Mouse (Mus musculus) olfactory bulb, adult 2 months (tissue): ENCODE results near the gene Tmem246.

Source experiments
- CTCF ChIP-seq: fragments of 200-500 bp; IDR thresholded peaks from 2 replicates; pipeline ENCODE4 v1.5.1; 2012; ENCODE audit warnings: low read depth, mild to moderate bottlenecking, low read length, moderate library complexity; ENCODE audit not compliant: insufficient read depth
- POLR2A ChIP-seq: fragments of 200-500 bp; IDR thresholded peaks from 2 replicates; pipeline ENCODE4 v1.6.1; 2012; ENCODE audit warnings: mild to moderate bottlenecking, low read depth, low read length, moderate library complexity; ENCODE audit not compliant: insufficient read depth

DNA sequence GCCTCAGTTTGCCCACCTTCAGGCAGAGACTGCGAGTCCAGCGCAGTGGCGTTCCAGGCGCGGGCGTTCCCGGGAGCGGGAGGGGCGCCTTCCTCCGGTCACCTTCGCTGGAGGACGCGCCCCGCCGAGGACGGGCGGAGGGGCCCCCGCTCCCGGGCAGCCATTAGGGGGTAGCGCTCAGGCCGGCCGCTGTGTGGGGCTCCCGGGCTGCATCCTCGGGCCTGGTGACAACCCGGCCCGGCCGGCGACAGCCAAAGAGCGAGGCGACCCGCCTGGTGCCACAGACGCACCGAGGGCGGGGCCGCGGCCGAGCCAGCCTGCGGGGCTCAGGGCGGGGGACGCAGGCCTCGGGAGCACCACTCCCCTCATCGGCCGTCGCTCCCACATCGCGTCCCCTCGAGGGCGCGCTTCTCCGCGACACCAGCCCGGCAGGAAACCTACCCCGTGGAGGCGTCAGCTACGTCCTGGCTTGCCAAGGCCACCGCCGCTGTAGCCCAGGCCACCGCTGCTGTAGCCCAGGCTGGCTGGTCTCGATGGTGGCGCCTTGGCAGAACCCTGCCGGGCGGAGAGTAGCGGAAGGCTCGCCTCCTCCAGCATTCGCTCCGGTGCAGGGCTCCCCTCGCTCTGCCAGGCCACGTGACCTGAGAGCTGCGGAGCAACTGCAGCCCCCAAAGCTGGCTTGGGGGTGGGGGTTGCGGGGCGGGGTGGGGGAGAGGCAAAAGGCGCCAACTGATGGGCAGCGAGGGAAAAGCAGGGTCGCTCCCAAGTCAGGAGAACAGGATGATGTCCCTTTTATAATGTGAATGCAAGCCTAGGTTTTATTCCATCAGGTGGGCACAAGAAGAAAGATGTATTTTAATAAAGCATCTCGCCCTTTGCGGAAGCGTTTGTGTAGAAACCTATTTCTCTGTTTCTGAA lies at the start of gene Tmem246:
- no peak; the same call in 1 of the 2 replicates for TF ChIP-seq POLR2A
- no peak for TF ChIP-seq CTCF
